Mouse (Mus musculus) midbrain, embryonic 11.5 days (tissue): ENCODE results near the gene Zfp605. TPM values are rescaled to one million over a fixed set of nuclear protein-coding genes. Genes with fewer than 3 reads are reported as not detected.
"Not testable (repeated sequence)": the region's sequence is repeated elsewhere in the genome, so short reads cannot be mapped to it uniquely, and the experiment has no call there.

Experiments
- ATAC-seq: fragments of 200-750 bp; cut with Nextera tagmentation; 2 replicates; pipeline ENCODE4 v1.8.0; 2017; ENCODE audit warnings: moderate TSS enrichment, moderate library complexity; ENCODE audit not compliant: low FRiP score
- DNase-seq: peaks from one replicate; pipeline ENCODE4 v3.0.0; 2015; ENCODE audit warnings: low spot score; ENCODE audit errors: missing footprints
- H3K27ac ChIP-seq: fragments of 300-500 bp; sonication (generic); 2 replicates; pipeline ENCODE4 v1.5.1; 2014; ENCODE audit warnings: low read depth, low read length
- H3K27me3 ChIP-seq: fragments of 300-500 bp; sonication (generic); 2 replicates; pipeline ENCODE4 v1.6.1; 2014; ENCODE audit warnings: mild to moderate bottlenecking, low read length, moderate library complexity, mixed read lengths; ENCODE audit not compliant: control insufficient read depth, insufficient read depth
- H3K36me3 ChIP-seq: fragments of 300-500 bp; sonication (generic); 2 replicates; pipeline ENCODE4 v1.6.1; 2014; ENCODE audit warnings: mild to moderate bottlenecking, low read length, moderate library complexity, mixed read lengths; ENCODE audit not compliant: control insufficient read depth, insufficient read depth
- H3K4me1 ChIP-seq: fragments of 300-500 bp; sonication (generic); 2 replicates; pipeline ENCODE4 v1.6.1; 2014; ENCODE audit warnings: low read length; ENCODE audit not compliant: control insufficient read depth, insufficient read depth
- H3K4me2 ChIP-seq: fragments of 300-500 bp; sonication (generic); 2 replicates; pipeline ENCODE4 v1.6.1; 2014; ENCODE audit warnings: mild to moderate bottlenecking, moderate library complexity
- H3K4me3 ChIP-seq: fragments of 300-500 bp; sonication (generic); 2 replicates; pipeline ENCODE4 v1.5.1; 2014; ENCODE audit warnings: low read depth, low read length
- H3K9ac ChIP-seq: fragments of 300-500 bp; sonication (generic); 2 replicates; pipeline ENCODE4 v1.6.1; 2014; ENCODE audit warnings: low read length
- H3K9me3 ChIP-seq: fragments of 300-500 bp; sonication (generic); 2 replicates; pipeline ENCODE4 v1.6.1; 2016; ENCODE audit warnings: low read length; ENCODE audit not compliant: control insufficient read depth
- WGBS: fragments of 180-500 bp; shearing (Covaris S2); extraction: QIAGEN DNeasy Blood & Tissue Kit; methylation state at CpG from one replicate; pipeline ENCODE4 v1.1.7; 2014; 5-methylcytosine and 5-hydroxymethylcytosine counted together
- polyA plus RNA-seq: library from polyadenylated mRNA; unstranded; fragments of >200 nt; fragmentation: Nextera tagmentation; extraction: Ambion mirVana; gene quantifications from 2 replicates; pipeline ENCODE4 v1.2.1, GENCODE M21; 2014

Zfp605 gene
- polyA plus RNA-seq, 1 experiment from 2014 or later: 6.4 TPM

GRCm38 (mm10) chr5:110106140-110106871 lies 3.6 kb upstream of the Zfp605 start:
- ATAC-seq: no peak
- Histone ChIP-seq H3K9ac (peak overlapping the region; percentile 67; the same call in 1 of the 2 replicates), H3K4me2 (peak overlapping the region; percentile 84), H3K27me3 (peaks cover under 1% of the 10 kb centered on the region; the same call in 1 of the 2 replicates), H3K4me1 (peaks cover 16% of the 10 kb centered on the region), H3K9me3 (no peaks in the 10 kb centered on the region), H3K36me3 (peaks cover 26% of the 10 kb centered on the region; the same call in 1 of the 2 replicates), H3K4me3 (peak overlapping the region; percentile 64), H3K27ac (no peak overlapping the region)
- DNase-seq: no peak
- 95% methylated on average over 26 of the region's 26 CpGs for WGBS

GRCm38 (mm10) chr5:110106901-110107564 lies 2.9 kb upstream of the Zfp605 start:
- Histone ChIP-seq H3K9ac (peak overlapping the region; percentile 67), H3K27ac (peak overlapping the region; percentile 86; the same call in 1 of the 2 replicates), H3K4me1 (peaks cover 8% of the 10 kb centered on the region), H3K4me3 (peak overlapping the region; percentile 64), H3K4me2 (peak overlapping the region; percentile 84), H3K27me3 (no peaks in the 10 kb centered on the region), H3K36me3 (peaks cover 26% of the 10 kb centered on the region; the same call in 1 of the 2 replicates), H3K9me3 (no peaks in the 10 kb centered on the region)
- ATAC-seq (peak; percentile 22), DNase-seq (no peak)
- WGBS: 14% methylated on average over 41 of the region's 41 CpGs

GRCm38 (mm10) chr5:110107581-110108304 lies 2.1 kb upstream of the Zfp605 start, which contains the start of gene Gtpbp6:
Gene Gtpbp6 (minus strand): TSS chr5:110108197.
- peak within 1 kb of the TSS; percentile 84 for H3K4me2 ChIP-seq
- peaks cover 7% of the 10 kb centered on the region; the same call in 1 of the 2 replicates for H3K4me1 ChIP-seq
- DNase-seq (peak; percentile 99), ATAC-seq (peak; percentile 86)
- peaks cover 25% of the 10 kb centered on the region; the same call in 1 of the 2 replicates for H3K36me3 ChIP-seq
- peak within 1 kb of the TSS; percentile 86 for H3K27ac ChIP-seq
- no peaks in the 10 kb centered on the region for H3K9me3 ChIP-seq
- H3K27me3 ChIP-seq: no peaks in the 10 kb centered on the region
- H3K9ac ChIP-seq: peak within 1 kb of the TSS; percentile 67
- peak within 1 kb of the TSS; percentile 64 for H3K4me3 ChIP-seq
- under 1% methylated on average over 69 of the region's 71 CpGs for WGBS

GRCm38 (mm10) chr5:110108305-110108628 lies 1.6 kb upstream of the Zfp605 start:
- no peak for ATAC-seq
- H3K36me3 ChIP-seq: peaks cover 20% of the 10 kb centered on the region; the same call in 1 of the 2 replicates
- WGBS: 0% methylated on average over 7 of the region's 7 CpGs

GRCm38 (mm10) chr5:110122380-110122779 lies 12.5 kb downstream of the Zfp605 start:
- H3K27ac ChIP-seq, H3K9me3 ChIP-seq, H3K9ac ChIP-seq, H3K4me3 ChIP-seq, DNase-seq, H3K36me3 ChIP-seq, H3K27me3 ChIP-seq, H3K4me1 ChIP-seq, H3K4me2 ChIP-seq, ATAC-seq: not testable (repeated sequence)
- 85% methylated on average over 3 of the region's 3 CpGs for WGBS

More at GRCm38 (mm10) chr5:110108305-110108628, 1.6 kb upstream of the Zfp605 start:
- no peaks in the 10 kb centered on the region for H3K9me3 ChIP-seq
- H3K4me2 ChIP-seq: peak overlapping the region; percentile 84; the same call in 1 of the 2 replicates
- H3K27ac ChIP-seq: no peak overlapping the region; the same call in 1 of the 2 replicates
- no peak for DNase-seq
- peak overlapping the region; percentile 64 for H3K4me3 ChIP-seq
- no peak overlapping the region; the same call in 1 of the 2 replicates for H3K9ac ChIP-seq
- H3K27me3 ChIP-seq: no peaks in the 10 kb centered on the region
- H3K4me1 ChIP-seq: peaks cover 7% of the 10 kb centered on the region; the same call in 1 of the 2 replicates

GRCm38 (mm10) chr5:110135293-110136086 lies 25.6 kb downstream of the Zfp605 start, which contains the start of gene Chfr:
Gene Chfr (plus strand): TSS chr5:110135842.
- peak within 1 kb of the TSS; percentile 77 for H3K4me3 ChIP-seq
- H3K4me1 ChIP-seq: 0 out of 2 replicates have a peak, but pooled peaks cover 3% of the 10 kb centered on the region
- ATAC-seq (peak; percentile 100), DNase-seq (peak; percentile 100)
- peak within 1 kb of the TSS; percentile 25; the same call in 1 of the 2 replicates for H3K27ac ChIP-seq
- no peaks in the 10 kb centered on the region for H3K36me3 ChIP-seq
- no peaks in the 10 kb centered on the region for H3K9me3 ChIP-seq
- no peaks in the 10 kb centered on the region for H3K27me3 ChIP-seq
- peak within 1 kb of the TSS; percentile 78 for H3K9ac ChIP-seq
- H3K4me2 ChIP-seq: peak within 1 kb of the TSS; percentile 77
- 4% methylated on average over 44 of the region's 46 CpGs for WGBS

- 7% methylated on average over 18 of the region's 18 CpGs for WGBS
- ATAC-seq: peak; percentile 53
- no peaks in the 10 kb centered on the region for H3K9me3 ChIP-seq
- H3K36me3 ChIP-seq: no peaks in the 10 kb centered on the region
- H3K9ac ChIP-seq: peak overlapping the region; percentile 78
- peak overlapping the region; percentile 77 for H3K4me2 ChIP-seq
- no peaks in the 10 kb centered on the region for H3K27me3 ChIP-seq
- peak overlapping the region; percentile 25; the same call in 1 of the 2 replicates for H3K27ac ChIP-seq
- peak overlapping the region; percentile 77 for H3K4me3 ChIP-seq
- H3K4me1 ChIP-seq: 0 out of 2 replicates have a peak, but pooled peaks cover 3% of the 10 kb centered on the region
- DNase-seq: no peak
Observed at GRCm38 (mm10) chr5:110136087-110136464, 26.2 kb downstream of the Zfp605 start.

- Histone ChIP-seq H3K9me3 (no peaks in the 10 kb centered on the region), H3K4me3 (no peak overlapping the region), H3K9ac (no peak overlapping the region), H3K27me3 (no peaks in the 10 kb centered on the region), H3K4me2 (no peak overlapping the region), H3K36me3 (no peaks in the 10 kb centered on the region), H3K27ac (no peak overlapping the region), H3K4me1 (0 out of 2 replicates have a peak, but pooled peaks cover 3% of the 10 kb centered on the region)
- no peak for DNase-seq
- WGBS: 99% methylated on average over 3 of the region's 3 CpGs
- ATAC-seq: no peak
Observed at GRCm38 (mm10) chr5:110137816-110138215, 27.9 kb downstream of the Zfp605 start.
